Mouse (Mus musculus) MEL (cell line): ENCODE measurements around the gene 4930402F06Rik. TPM values are rescaled to one million over a fixed set of nuclear protein-coding genes. Genes with fewer than 3 reads are reported as not detected.

Experiments
- DNase-seq: peaks from one replicate; pipeline ENCODE4 v3.0.0; 2011; ENCODE audit warnings: low read depth, low spot score
- H3K27ac ChIP-seq: 2 replicates; pipeline ENCODE4 v1.5.1; 2012; ENCODE audit warnings: low read depth, mild to moderate bottlenecking, control low read depth, low read length, moderate library complexity; ENCODE audit not compliant: control insufficient read depth
- H3K27me3 ChIP-seq, 2 experiments: fragments of 150-350 bp in 1 of 2; sonication (generic) in 1 of 2; 2 replicates each; pipeline ENCODE4 v1.6.1; 2012; ENCODE audit warnings: low read length in 2 of 2, mild to moderate bottlenecking in 2 of 2, improper control_type of control experiment in 1 of 2, moderate library complexity in 1 of 2; ENCODE audit not compliant: insufficient read depth in 2 of 2, control insufficient read depth in 1 of 2
- H3K36me3 ChIP-seq, 2 experiments: 2 replicates each; pipeline ENCODE4 v1.6.1; 2012 to 2014; ENCODE audit warnings: low read length in 2 of 2, improper control_type of control experiment in 1 of 2, inconsistent platforms in 1 of 2, mild to moderate bottlenecking in 1 of 2; ENCODE audit not compliant: insufficient read depth in 2 of 2, control insufficient read depth in 1 of 2
- H3K4me1 ChIP-seq, 2 experiments: fragments of 150-350 bp in 1 of 2; sonication (generic) in 1 of 2; 2 replicates each; pipeline ENCODE4 v1.6.1; 2012; ENCODE audit warnings: low read length in 2 of 2, improper control_type of control experiment in 1 of 2, mild to moderate bottlenecking in 1 of 2; ENCODE audit not compliant: insufficient read depth in 2 of 2, control insufficient read depth in 1 of 2
- H3K4me3 ChIP-seq, 2 experiments: fragments of 150-350 bp in 1 of 2; sonication (generic) in 1 of 2; 2 replicates each; pipeline ENCODE4 v1.5.1; 2012; ENCODE audit warnings: low read depth in 2 of 2, low read length in 2 of 2, mild to moderate bottlenecking in 2 of 2, moderate library complexity in 2 of 2, control low read depth in 1 of 2, improper control_type of control experiment in 1 of 2; ENCODE audit not compliant: control insufficient read depth in 1 of 2, insufficient read depth in 1 of 2
- H3K79me2 ChIP-seq: 2 replicates; pipeline ENCODE4 v1.6.1; 2012; ENCODE audit warnings: mild to moderate bottlenecking, low read length, moderate library complexity; ENCODE audit not compliant: control insufficient read depth, poor library complexity, insufficient read depth
- H3K9ac ChIP-seq: 2 replicates; pipeline ENCODE4 v1.6.1; 2012; ENCODE audit warnings: low read depth, mild to moderate bottlenecking, control low read depth, low read length, moderate library complexity; ENCODE audit not compliant: control insufficient read depth, poor library complexity, severe bottlenecking
- H3K9me3 ChIP-seq: fragments of 150-350 bp; sonication (generic); replicated peaks from 2 replicates; pipeline ENCODE4 v1.6.1; 2012; ENCODE audit warnings: mild to moderate bottlenecking, low read length, improper control_type of control experiment, moderate library complexity; ENCODE audit not compliant: insufficient read depth
- BHLHE40 ChIP-seq: IDR thresholded peaks from 2 replicates; pipeline ENCODE4 v1.6.1; 2012; ENCODE audit warnings: low read depth, mild to moderate bottlenecking, inconsistent platforms, low read length, improper control_type of control experiment, borderline replicate concordance
- CHD1 ChIP-seq: IDR thresholded peaks from 2 replicates; pipeline ENCODE4 v1.6.1; 2012; ENCODE audit warnings: low read depth, mild to moderate bottlenecking, inconsistent platforms, low read length, improper control_type of control experiment
- EP300 ChIP-seq, 2 experiments: IDR thresholded peaks; 2 replicates each; pipeline ENCODE4 v1.6.1; 2011; ENCODE audit warnings: improper control_type of control experiment in 2 of 2, low read length in 2 of 2, low read depth in 1 of 2, mild to moderate bottlenecking in 1 of 2
- ETS1 ChIP-seq: IDR thresholded peaks from 2 replicates; pipeline ENCODE4 v1.6.1; 2012; ENCODE audit warnings: low read depth, mild to moderate bottlenecking, inconsistent platforms, low read length, improper control_type of control experiment, moderate library complexity
- HCFC1 ChIP-seq: IDR thresholded peaks from 2 replicates; pipeline ENCODE4 v1.6.1; 2012; ENCODE audit warnings: low read depth, mild to moderate bottlenecking, inconsistent platforms, low read length, improper control_type of control experiment, moderate library complexity
- MAX ChIP-seq: IDR thresholded peaks from 2 replicates; pipeline ENCODE4 v1.6.1; 2011; ENCODE audit warnings: low read length, improper control_type of control experiment
- MYB ChIP-seq: IDR thresholded peaks from 2 replicates; pipeline ENCODE4 v1.6.1; 2011; ENCODE audit warnings: mild to moderate bottlenecking, low read depth, low read length, improper control_type of control experiment
- NELFE ChIP-seq: IDR thresholded peaks from 2 replicates; pipeline ENCODE4 v1.6.1; 2011; ENCODE audit warnings: low read depth, low read length, improper control_type of control experiment
- NRF1 ChIP-seq: IDR thresholded peaks from 2 replicates; pipeline ENCODE4 v1.6.1; 2014; ENCODE audit warnings: low read depth, mild to moderate bottlenecking, inconsistent platforms, low read length, improper control_type of control experiment, moderate library complexity; ENCODE audit not compliant: poor library complexity, insufficient read depth, severe bottlenecking
- POLR2AphosphoS2 ChIP-seq: IDR thresholded peaks from 2 replicates; pipeline ENCODE4 v1.6.1; 2011; ENCODE audit warnings: low read length, improper control_type of control experiment
- RCOR1 ChIP-seq: IDR thresholded peaks from 2 replicates; pipeline ENCODE4 v1.6.1; 2012; ENCODE audit warnings: low read depth, mild to moderate bottlenecking, inconsistent platforms, low read length, improper control_type of control experiment
- SIN3A ChIP-seq: IDR thresholded peaks from 2 replicates; pipeline ENCODE4 v1.6.1; 2012; ENCODE audit warnings: low read length, improper control_type of control experiment, inconsistent platforms
- TBP ChIP-seq: IDR thresholded peaks from 2 replicates; pipeline ENCODE4 v1.8.0; 2011; ENCODE audit warnings: low read depth, low read length, improper control_type of control experiment
- USF1 ChIP-seq: IDR thresholded peaks from 2 replicates; pipeline ENCODE4 v1.6.1; 2014; ENCODE audit warnings: low read depth, mild to moderate bottlenecking, inconsistent platforms, low read length, improper control_type of control experiment, moderate library complexity
- ZC3H11A ChIP-seq: IDR thresholded peaks from 2 replicates; pipeline ENCODE4 v1.6.1; 2012; ENCODE audit warnings: low read depth, mild to moderate bottlenecking, inconsistent platforms, low read length, improper control_type of control experiment
- ZKSCAN1 ChIP-seq: IDR thresholded peaks from 2 replicates; pipeline ENCODE4 v1.6.1; 2012; ENCODE audit warnings: low read depth, mild to moderate bottlenecking, inconsistent platforms, low read length, improper control_type of control experiment, moderate library complexity
- ZNF384 ChIP-seq: IDR thresholded peaks from 2 replicates; pipeline ENCODE4 v1.6.1; 2012; ENCODE audit warnings: low read depth, mild to moderate bottlenecking, inconsistent platforms, low read length, improper control_type of control experiment
- polyA plus RNA-seq, 2 experiments: library from polyadenylated mRNA; stranded (reverse) in 1 of 2; unstranded in 1 of 2; fragments of >175 nt in 1 of 2; fragments of >200 nt in 1 of 2; gene quantifications; 2 replicates each; pipeline versions ENCODE4 v1.2.1 to v1.2.4; 2012; ENCODE audit warnings: low replicate concordance in 2 of 2, low read depth in 1 of 2; ENCODE audit not compliant: insufficient read length in 2 of 2, insufficient read depth in 1 of 2, missing spikeins in 1 of 2
- total RNA-seq: library from RNA; depleted of rRNA; stranded (reverse); fragments of 300-350 nt; gene quantifications from 2 replicates; pipeline ENCODE4 v1.2.3, GENCODE M21; 2012

Gene 4930402F06Rik
- total and polyA plus RNA-seq, 3 experiments: not detected

- no peaks in the 10 kb centered on the region for H3K79me2 ChIP-seq
- no peaks in the 10 kb centered on the region for H3K36me3 ChIP-seq
- TF ChIP-seq MAX: no peak
- TF ChIP-seq CHD1: no peak
Measured at GRCm38 (mm10) chr2:35370686-35371085, 26.3 kb downstream of the 4930402F06Rik start.

GRCm38 (mm10) chr2:35367629-35368028 lies 29.3 kb downstream of the 4930402F06Rik start, which contains the start of gene 4930568D16Rik:
4930568D16Rik (minus strand) TSS chr2:35367729.
- no peak within 1 kb of the TSS for H3K9ac ChIP-seq
- no peak within 1 kb of the TSS for H3K27ac ChIP-seq
- H3K9me3 ChIP-seq: no peaks in the 10 kb centered on the region
- H3K36me3 ChIP-seq: no peaks in the 10 kb centered on the region
- TF ChIP-seq EP300 (IDR thresholded peaks at IDR 0.05; ENCODE audit: low read depth in 1 of 2, low read length in 2 of 2): no peak
- no peak for TF ChIP-seq MAX
- no peak for TF ChIP-seq NELFE
- no peak for TF ChIP-seq MYB
- TF ChIP-seq USF1: no peak
- TF ChIP-seq NRF1: no peak
- TF ChIP-seq BHLHE40: no peak
- no peak for TF ChIP-seq ZNF384
- TF ChIP-seq SIN3A: no peak
- no peak for TF ChIP-seq POLR2AphosphoS2
- TF ChIP-seq TBP: no peak
- TF ChIP-seq ZKSCAN1: no peak
- no peak for TF ChIP-seq RCOR1
- no peak for TF ChIP-seq ZC3H11A
- no peak for TF ChIP-seq ETS1
- no peak for TF ChIP-seq HCFC1
- H3K79me2 ChIP-seq: no peaks in the 10 kb centered on the region
- no peak within 1 kb of the TSS for H3K4me3 ChIP-seq
- DNase-seq: no peak
- H3K27me3 ChIP-seq: peaks cover 5 to 27% of the 10 kb centered on the region in 2 experiments
- H3K4me1 ChIP-seq: no peaks in the 10 kb centered on the region

More at GRCm38 (mm10) chr2:35370686-35371085, 26.3 kb downstream of the 4930402F06Rik start:
- H3K27me3 ChIP-seq: peaks cover 3 to 14% of the 10 kb centered on the region in 2 experiments
- no peak for DNase-seq
- no peak overlapping the region for H3K4me3 ChIP-seq
- no peaks in the 10 kb centered on the region for H3K4me1 ChIP-seq
- no peaks in the 10 kb centered on the region for H3K9me3 ChIP-seq
- no peak overlapping the region for H3K27ac ChIP-seq
- no peak overlapping the region for H3K9ac ChIP-seq
